Mouse (Mus musculus) heart, postnatal 0 days (tissue): ENCODE measurements at regions not wholly inside any gene's neighbourhood (a gene's known extent, or its start where the extent isn't known, plus 50 kb on each side); places are given as distances from the start of the nearest gene placed in this dataset.

Source experiments
- CTCF ChIP-seq: IDR thresholded peaks from 2 replicates; pipeline ENCODE4 v1.5.1; 2016; ENCODE audit warnings: antibody characterized with exemption, control low read depth, low read depth
- EP300 ChIP-seq: IDR thresholded peaks from 2 replicates; pipeline ENCODE4 v1.6.1; 2016; ENCODE audit warnings: antibody characterized with exemption, low read depth

GRCm38 (mm10) chr14:106211062-106211461, 105.1 kb downstream of the Trim52 start:
- no peak for TF ChIP-seq CTCF
- no peak for TF ChIP-seq EP300
